Mouse (Mus musculus): ENCODE data around the gene Cd300ld.

DNA sequence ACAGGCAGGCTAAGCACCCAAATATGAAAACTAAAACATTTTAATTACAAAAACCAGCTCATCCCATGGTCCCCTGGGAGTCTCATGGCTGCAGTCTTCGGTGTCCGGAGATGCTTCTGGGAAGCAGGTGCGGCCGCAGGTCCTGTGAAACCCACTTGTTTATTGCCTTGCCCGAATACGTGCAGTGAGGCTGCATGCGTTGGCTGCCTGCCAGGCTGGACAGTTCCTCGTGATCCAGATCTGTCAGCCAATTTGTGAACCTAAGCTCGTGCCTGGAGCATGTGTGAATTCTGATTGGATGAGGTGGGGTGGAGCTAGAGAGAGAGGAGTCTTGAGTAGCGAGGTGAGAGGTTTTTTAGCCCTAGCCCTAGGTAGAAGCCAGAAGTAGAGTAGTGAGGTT, 17.0 kb downstream of the Cd300ld start:
- TF ChIP-seq POLR2A (IDR thresholded peaks at IDR 0.05; ENCODE audit: low read depth, low read length) (no peak), CTCF (IDR thresholded peaks at IDR 0.05; ENCODE audit: extremely low read depth, insufficient read length, insufficient replicate concordance, low read depth, low read length) (no peak)
